Mouse (Mus musculus): ENCODE results near the gene Dgkd.

DNA sequence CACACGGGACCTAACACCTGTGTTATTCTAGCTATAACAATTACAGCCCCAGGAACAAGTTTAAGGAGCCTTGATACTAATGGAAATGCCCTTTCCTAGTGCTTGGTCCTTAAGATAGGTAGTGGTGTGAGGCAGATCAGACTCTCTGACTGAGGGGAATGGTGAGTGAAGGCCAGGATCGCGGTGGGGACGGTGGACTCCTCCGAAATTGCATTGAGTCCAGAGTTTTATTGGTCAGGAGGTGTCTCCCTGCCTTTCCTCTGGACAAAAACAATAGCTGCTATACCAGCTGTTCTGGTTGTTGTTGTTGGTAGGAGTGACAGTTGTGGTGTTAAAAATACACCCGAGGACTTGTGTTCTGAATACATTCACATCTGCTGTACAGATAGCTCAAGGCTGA lies 1.3 kb downstream of the Dgkd start:
- TF ChIP-seq CTCF (IDR thresholded peaks at IDR 0.05; ENCODE audit: low read depth) (no peak), EP300 (IDR thresholded peaks at IDR 0.05; ENCODE audit: low read depth) (no peak)

Data from liver, embryonic 14.5 days (tissue).